Mouse (Mus musculus): Measurements from ENCODE around the gene Selenbp1. TPM values are rescaled to one million over a fixed set of nuclear protein-coding genes. Genes with fewer than 3 reads are reported as not detected.

The Selenbp1 gene
- polyA plus RNA-seq, 1 experiment from 2014 or later = 9.0 TPM

Other genes starting within 250 kb of the Selenbp1 start
- not detected in 2 replicates for gene Selenbp2, start 239.5 kb upstream of the Selenbp1 start, polyA plus RNA-seq (2015; fragmentation: Nextera tagmentation; extraction: Ambion mirVana)
- gene Cgn, start 146.6 kb upstream of the Selenbp1 start, polyA plus RNA-seq (2015; fragmentation: Nextera tagmentation; extraction: Ambion mirVana) = 5.3 and 6.0 TPM in 2 replicates
- gene Pogz, start 95.5 kb upstream of the Selenbp1 start, polyA plus RNA-seq (2015; fragmentation: Nextera tagmentation; extraction: Ambion mirVana) = 26.9 and 27.3 TPM in 2 replicates
- gene Psmb4, start 46.1 kb upstream of the Selenbp1 start, polyA plus RNA-seq (2015; fragmentation: Nextera tagmentation; extraction: Ambion mirVana) = 375 and 391 TPM in 2 replicates
- gene Rfx5, start 21.0 kb downstream of the Selenbp1 start, polyA plus RNA-seq (2015; fragmentation: Nextera tagmentation; extraction: Ambion mirVana) = 5.0 and 5.2 TPM in 2 replicates
- 24.7 and 25.3 TPM in 2 replicates for gene Pi4kb, start 41.7 kb downstream of the Selenbp1 start, polyA plus RNA-seq (2015; fragmentation: Nextera tagmentation; extraction: Ambion mirVana)
- 26.2 and 28.1 TPM in 2 replicates for gene Zfp687, start 82.4 kb downstream of the Selenbp1 start, polyA plus RNA-seq (2015; fragmentation: Nextera tagmentation; extraction: Ambion mirVana)
- 293 and 295 TPM in 2 replicates for gene Psmd4, start 109.6 kb downstream of the Selenbp1 start, polyA plus RNA-seq (2015; fragmentation: Nextera tagmentation; extraction: Ambion mirVana)
- gene Pip5k1a, start 173.9 kb downstream of the Selenbp1 start, polyA plus RNA-seq (2015; fragmentation: Nextera tagmentation; extraction: Ambion mirVana) = 19.9 and 20.5 TPM in 2 replicates
- 256 and 262 TPM in 2 replicates for gene Vps72, start 178.0 kb downstream of the Selenbp1 start, polyA plus RNA-seq (2015; fragmentation: Nextera tagmentation; extraction: Ambion mirVana)
- gene Tmod4, start 191.4 kb downstream of the Selenbp1 start, polyA plus RNA-seq (2015; fragmentation: Nextera tagmentation; extraction: Ambion mirVana) = 1.0 and 1.8 TPM in 2 replicates
- gene Scnm1, start 201.0 kb downstream of the Selenbp1 start, polyA plus RNA-seq (2015; fragmentation: Nextera tagmentation; extraction: Ambion mirVana) = 99.2 and 103 TPM in 2 replicates
- gene Lysmd1, start 201.0 kb downstream of the Selenbp1 start, polyA plus RNA-seq (2015; fragmentation: Nextera tagmentation; extraction: Ambion mirVana) = 36.2 and 38.1 TPM in 2 replicates
- gene Tnfaip8l2, start 209.3 kb downstream of the Selenbp1 start, polyA plus RNA-seq (2015; fragmentation: Nextera tagmentation; extraction: Ambion mirVana) = 2.3 and 2.8 TPM in 2 replicates
- gene Sema6c, start 227.4 kb downstream of the Selenbp1 start, polyA plus RNA-seq (2015; fragmentation: Nextera tagmentation; extraction: Ambion mirVana) = 23.4 and 37.6 TPM in 2 replicates

All from midbrain, embryonic 13.5 days (tissue).